Mouse (Mus musculus) 416B (cell line): ENCODE measurements at regions not wholly inside any gene's neighbourhood (a gene's known extent, or its start where the extent isn't known, plus 50 kb on each side); places are given as distances from the start of the nearest gene placed in this dataset.
A peak's percentile ranks its signal among the peaks of the same experiment; 100 is the strongest.

Experiments used
- DNase-seq: peaks from one replicate; pipeline ENCODE4 v3.0.0; 2011; ENCODE audit warnings: low read depth

DNA sequence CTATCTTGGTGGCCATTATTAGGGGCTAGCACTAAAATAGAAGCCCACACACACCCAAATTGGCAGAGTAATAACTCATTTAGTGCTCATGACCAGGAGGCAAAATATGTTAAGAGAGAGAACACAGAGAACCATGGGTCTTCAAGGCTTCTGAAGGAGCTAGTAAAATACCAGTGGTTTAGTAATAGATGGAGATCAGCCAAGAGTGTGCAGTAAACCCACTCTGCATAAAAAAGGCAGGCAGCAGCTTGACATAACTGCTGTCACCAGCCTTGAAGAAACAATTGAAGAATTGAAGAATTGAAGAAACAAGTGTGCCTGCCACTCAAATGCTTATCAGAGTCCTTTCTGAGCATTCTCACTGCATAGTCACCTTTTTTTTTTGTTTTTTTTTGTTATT lies 227.9 kb downstream of the Csl start:
- no peak for DNase-seq

GRCm38 (mm10) chr10:99531992-99532391 lies 227.5 kb downstream of the Csl start:
- no peak for DNase-seq

DNA sequence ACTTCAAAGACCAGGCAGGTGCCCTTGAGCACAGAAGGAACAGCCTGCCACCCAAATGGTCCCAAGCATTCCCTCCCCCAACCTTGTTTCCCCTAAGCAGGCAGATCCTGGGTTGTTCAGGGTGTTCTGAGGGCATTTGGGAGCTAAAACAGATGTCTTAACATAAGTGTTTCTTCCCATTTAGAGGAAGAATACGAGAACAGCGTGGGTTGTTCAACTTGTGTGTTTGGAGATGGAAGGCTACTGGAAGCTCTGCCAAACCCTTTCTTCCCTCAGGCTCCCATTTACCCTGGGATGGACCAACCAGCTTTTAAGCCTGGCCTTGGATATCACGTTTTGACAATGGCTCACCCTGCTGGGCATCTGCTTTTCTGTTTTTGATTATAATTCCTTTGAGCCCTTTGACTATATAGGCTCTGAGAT lies 226.8 kb downstream of the Csl start:
- DNase-seq: peak; percentile 18

- DNase-seq: no peak
Measured at GRCm38 (mm10) chr10:99533468-99533867, 226.0 kb downstream of the Csl start.

DNA sequence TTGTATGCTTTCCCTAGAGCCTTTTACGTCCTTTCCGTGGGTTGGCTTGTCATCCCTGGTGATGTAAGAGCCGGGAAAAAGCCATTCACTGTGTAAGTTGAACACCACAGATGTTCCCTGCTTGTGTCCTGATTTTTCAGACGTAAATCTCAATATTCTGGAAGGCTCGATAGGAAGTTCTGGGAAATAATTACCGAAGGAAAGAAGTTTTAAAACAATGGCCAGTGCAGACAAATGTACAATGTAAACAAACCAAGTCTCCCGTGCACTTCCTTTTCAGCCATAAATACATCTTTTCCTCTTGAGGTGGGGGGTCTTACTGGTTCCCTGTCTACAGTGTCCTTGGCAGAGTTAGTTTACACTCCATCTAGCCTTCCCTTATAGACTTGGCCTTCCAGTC lies 225.2 kb downstream of the Csl start:
- no peak for DNase-seq

DNA sequence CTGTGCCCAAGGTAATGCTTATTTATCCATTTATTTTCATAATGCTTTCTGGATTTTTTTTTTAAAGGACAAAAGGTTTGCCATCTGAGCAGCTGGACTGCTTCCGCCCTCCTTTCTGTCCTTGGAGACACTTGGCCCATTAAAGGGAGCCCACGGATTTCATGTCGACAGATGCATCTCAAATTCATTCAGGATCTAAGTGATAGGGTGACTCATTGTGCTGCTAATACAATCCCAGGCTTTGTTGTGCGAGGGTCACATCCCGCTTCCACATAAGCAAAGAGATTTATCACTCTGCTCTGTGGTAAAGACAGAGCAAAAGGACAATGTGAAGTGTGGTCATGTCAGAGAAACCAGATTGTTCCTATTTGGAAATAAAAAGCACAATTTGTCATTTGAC lies 220.8 kb downstream of the Csl start:
- no peak for DNase-seq

DNA sequence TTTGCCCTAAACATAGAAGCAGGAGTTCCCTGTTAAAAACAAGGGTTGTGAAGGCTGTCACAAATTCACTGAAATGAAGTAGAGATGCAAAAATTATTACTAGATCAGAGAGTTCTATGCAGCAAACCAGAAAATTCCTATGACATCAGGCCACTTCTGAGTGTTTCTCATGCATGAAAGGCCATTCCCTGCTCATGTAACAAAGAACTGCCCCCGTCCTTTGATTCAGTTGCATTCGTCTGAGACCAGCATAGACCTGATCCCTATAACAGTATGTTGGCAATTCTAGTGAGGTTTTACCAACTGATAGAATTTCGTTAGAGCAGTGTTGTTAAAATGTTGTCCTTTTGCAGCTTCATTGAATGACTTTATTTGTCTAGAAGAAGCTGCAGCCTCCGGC lies 207.1 kb downstream of the Csl start:
- DNase-seq: no peak

DNA sequence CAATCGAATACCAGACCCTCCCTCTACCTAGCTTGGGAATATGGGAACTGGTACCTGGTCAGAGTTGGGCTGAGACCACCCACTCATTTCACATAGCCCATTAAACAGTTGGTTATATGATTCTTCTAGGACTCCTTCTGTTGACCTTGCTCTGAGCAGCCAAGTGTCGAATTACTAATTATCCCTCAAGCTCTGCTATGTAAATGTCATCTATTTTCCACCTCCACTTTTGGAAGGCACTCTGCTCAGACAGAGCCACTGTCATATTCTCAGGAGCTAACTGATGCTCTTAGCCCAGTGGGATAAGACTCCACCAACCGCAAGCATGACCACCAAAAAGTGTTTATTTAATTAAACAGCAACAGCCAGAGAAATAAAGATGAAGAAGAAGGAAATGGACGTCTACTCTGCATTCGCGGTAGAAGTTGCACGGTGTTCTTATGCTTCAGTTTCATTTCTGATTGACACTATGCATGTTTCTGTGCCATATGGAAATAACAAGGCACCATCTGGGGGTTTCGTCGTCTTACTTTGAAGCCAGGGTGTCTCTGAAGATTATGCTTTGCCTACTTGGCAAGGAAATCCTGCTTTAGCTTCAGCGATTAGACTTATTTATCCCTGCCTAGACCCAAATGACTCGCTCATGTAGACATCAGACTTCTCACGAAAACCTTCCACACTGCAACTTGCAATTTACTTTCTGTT lies 206.5 kb downstream of the Csl start:
- no peak for DNase-seq

GRCm38 (mm10) chr10:99555021-99555420 lies 204.4 kb downstream of the Csl start:
- DNase-seq: no peak

- DNase-seq: no peak
Measured at GRCm38 (mm10) chr10:99555658-99556352, 203.7 kb downstream of the Csl start.

DNA sequence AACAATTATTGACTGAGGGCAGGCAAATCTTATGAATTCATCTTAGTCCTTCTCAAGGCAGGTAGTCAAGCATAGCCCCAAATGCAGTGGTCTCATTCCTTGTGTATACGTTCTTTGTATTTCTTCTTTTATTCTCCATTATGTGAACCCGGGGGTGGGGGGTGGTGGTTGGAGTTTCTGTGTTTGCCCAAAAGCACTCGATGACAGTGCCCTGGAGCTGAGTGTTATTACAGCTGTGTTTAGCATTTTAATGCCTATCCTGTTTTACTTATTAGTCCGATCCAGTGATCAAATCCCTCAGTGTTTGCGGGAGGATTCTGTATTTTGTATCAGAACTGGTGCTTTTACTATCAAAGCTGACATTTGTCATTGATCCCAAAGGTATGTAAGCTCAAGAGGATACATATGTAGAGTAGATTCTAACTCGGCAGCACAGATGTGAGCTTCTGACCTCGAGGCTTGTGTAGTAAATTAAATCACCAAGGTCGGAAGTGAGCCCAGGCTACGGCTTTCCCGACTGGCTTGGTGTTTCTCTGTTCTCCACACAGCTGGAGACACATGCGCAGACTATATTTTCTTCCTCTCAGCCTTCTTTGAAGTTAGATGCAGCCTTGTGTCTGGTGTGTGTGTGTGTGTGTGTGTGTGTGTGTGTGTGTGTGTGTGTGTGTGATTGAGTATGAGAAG lies 203.0 kb downstream of the Csl start:
- no peak for DNase-seq

- DNase-seq: no peak
Measured at GRCm38 (mm10) chr10:99558656-99559055, 200.8 kb downstream of the Csl start.

DNA sequence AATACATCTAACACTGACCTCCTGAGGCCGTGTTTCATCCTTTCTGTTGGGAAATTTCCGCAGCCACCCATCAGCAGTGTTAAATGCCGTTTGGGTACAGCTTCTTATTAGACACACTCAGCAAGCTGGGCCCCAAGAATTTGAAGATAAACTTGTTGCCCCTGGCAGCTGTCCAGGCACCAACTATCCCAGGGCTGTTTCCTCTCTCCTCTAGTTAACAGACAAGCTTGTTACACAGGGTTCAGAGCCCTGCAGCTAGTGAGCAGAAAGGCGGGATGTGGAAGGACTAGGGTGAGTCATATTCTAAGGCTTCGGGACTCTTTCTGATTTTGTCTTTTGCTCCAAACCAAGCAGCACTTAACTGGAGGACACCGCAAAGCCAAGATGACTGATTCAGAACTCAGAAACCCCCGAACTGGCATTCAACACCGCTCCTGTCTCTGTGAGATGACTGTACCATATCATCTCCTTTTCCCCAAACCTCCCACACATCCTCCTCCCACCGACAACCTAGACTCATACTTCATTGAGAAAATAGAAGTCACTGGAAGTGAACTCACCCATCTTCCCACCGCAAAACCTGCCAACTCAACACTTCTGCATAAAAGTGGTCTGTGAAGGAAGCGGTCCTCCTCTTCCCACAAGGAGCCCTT lies 198.2 kb downstream of the Csl start:
- peak; percentile 60 for DNase-seq

DNA sequence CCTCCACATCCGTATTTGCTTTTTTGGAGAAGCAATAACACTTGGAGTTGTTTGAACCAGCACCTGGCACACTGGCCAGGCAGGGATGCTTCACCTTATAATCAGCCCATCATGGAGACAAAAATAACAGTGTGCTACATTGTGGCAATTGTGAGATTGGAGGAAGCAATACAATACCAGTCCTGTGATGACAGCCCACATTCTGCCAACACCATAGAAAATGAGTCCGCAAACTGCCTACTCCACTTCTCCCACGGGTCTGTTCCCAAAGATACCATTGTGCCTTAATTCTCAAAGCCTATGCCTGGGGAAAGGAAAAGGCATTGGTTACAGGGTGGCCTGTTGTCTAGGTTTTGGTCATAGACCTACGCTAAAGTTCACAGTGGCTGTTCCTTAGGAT lies 194.9 kb downstream of the Csl start:
- no peak for DNase-seq

- no peak for DNase-seq
Measured at GRCm38 (mm10) chr10:99568424-99568823, 191.0 kb downstream of the Csl start.

- no peak for DNase-seq
Measured at GRCm38 (mm10) chr10:99570190-99570589, 189.3 kb downstream of the Csl start.

- peak; percentile 66 for DNase-seq
Measured at GRCm38 (mm10) chr10:99573997-99574396, 185.5 kb downstream of the Csl start.

DNA sequence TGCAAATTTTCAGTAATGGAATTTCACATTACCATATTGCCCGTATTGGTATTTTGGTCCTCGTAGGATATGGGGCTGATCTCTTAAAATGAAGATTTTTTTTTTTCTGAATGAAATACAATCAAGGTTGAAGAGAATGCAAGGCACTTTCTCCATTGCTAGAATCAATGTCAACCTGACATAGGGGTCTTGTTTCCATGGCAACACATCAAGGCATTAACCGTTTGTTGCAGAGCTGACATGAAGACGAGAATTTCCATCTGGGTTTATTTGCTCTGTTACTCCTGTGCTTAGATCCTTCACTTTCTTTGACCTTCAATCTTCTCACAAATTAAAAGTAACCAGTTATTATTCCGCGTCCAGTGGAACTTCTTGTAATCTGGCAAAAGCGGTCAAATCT lies 184.2 kb downstream of the Csl start:
- no peak for DNase-seq

- DNase-seq: no peak
Measured at GRCm38 (mm10) chr10:99576301-99576700, 183.2 kb downstream of the Csl start.

DNA sequence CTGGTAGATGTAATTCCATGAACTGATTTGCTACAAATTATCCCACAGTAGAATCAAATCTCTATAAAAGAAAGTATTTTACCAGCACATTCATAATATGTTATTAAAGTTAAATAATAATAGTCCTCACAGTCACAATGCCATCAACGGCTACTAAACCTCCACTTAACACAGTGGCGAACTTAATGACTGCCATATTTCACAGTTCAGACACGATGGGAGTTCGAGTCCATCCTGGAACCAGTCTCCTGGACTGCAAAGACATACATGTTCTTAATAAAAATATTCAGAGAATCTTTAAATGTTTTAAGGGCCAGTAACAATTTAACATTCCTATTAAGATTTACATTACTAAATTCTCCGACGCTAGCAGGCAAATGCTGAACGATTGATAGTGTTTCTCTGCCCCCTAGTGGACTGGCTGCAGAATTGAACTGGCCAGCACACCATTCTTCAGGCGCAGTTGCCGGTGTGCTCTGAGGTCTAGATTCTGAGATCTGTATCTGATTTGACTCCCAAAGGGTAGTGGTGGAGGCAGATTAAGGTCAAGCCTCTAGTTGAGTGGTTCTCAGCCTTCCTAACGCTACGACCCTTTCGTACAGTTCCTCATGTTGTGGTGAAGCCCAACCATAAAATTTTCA lies 182.3 kb downstream of the Csl start:
- peak; percentile 74 for DNase-seq

DNA sequence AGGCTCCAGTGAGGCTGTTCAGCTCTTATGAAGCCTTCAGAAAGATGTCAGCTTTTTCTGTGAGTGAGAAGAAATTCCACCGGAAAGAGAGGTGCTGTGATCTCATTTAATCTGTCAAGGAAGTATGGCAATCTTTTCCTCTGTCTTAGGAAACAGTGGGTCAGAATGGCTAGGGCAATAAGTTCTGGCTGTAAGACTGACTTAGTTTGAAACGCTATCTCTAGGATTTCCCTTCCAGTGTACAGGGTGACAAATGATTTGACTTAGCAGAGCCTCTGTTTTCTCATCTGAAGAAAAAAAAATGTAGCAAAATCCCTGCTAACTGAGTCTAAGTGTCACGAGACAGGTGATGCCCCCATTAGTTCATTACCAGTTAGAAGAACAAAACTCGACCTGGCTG lies 181.1 kb downstream of the Csl start:
- DNase-seq: no peak

GRCm38 (mm10) chr10:99580191-99580590 lies 179.3 kb downstream of the Csl start:
- DNase-seq: no peak
